Mouse (Mus musculus) kidney, adult 9 months (tissue): Measurements from ENCODE around the gene Ints14.
A peak's percentile ranks its signal among the peaks of the same experiment; 100 is the strongest.
"Not testable (repeated sequence)": the region's sequence is repeated elsewhere in the genome, so short reads cannot be mapped to it uniquely, and the experiment has no call there.

ENCODE experiments used
- DNase-seq: peaks from one replicate; pipeline ENCODE4 v3.0.0; 2022

The Ints14 gene

GRCm38 (mm10) chr9:65020991-65021886 is 60.5 kb downstream of the Ints14 start, which contains the start of gene Hacd3:
Hacd3 (minus strand) TSS chr9:65021693.
- peak; percentile 89 for DNase-seq

GRCm38 (mm10) chr9:65021887-65022579 is 61.3 kb downstream of the Ints14 start:
- DNase-seq: peak; percentile 24

- DNase-seq: no peak
These were observed 62.0 kb downstream of the Ints14 start for GRCm38 (mm10) chr9:65022580-65023135.

- DNase-seq: no peak
These were observed 62.7 kb downstream of the Ints14 start for GRCm38 (mm10) chr9:65023447-65023846.

- DNase-seq: no peak
These were observed 66.5 kb downstream of the Ints14 start for GRCm38 (mm10) chr9:65027241-65027640.

GRCm38 (mm10) chr9:65028313-65028712 is 67.6 kb downstream of the Ints14 start:
- no peak for DNase-seq

GRCm38 (mm10) chr9:65031355-65031754 is 70.7 kb downstream of the Ints14 start:
- DNase-seq: not testable (repeated sequence)

GRCm38 (mm10) chr9:65031894-65032268 is 71.2 kb downstream of the Ints14 start:
- DNase-seq: no peak

GRCm38 (mm10) chr9:65032269-65033108 is 71.8 kb downstream of the Ints14 start, which contains the start of gene Dpp8:
Dpp8 (plus strand) TSS chr9:65032414.
- DNase-seq: peak; percentile 96

GRCm38 (mm10) chr9:65036456-65036855 is 75.8 kb downstream of the Ints14 start:
- DNase-seq: peak; percentile 59
